Mouse (Mus musculus): ENCODE results near the gene Cdh23.

DNA sequence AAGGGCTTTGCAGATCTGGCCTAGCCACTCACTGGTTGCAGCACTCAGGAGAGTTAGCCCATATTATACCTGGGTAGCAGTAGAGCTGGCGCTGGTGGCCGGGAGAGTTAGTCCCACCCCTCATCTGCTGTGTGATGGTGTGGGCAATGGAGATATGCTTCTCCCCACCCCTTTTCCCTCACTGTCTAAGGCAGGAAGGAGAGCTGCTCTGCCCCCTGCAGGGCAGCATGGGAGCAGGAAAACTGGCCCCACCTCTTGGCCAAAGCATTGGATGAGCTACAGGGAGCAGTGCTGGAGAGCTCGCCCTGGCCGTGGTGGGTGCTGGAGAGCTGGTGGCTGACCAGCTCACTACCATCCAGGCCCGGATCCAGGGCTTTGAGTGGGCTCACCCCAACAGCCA lies 80.4 kb downstream of the Cdh23 start:
- TF ChIP-seq POLR2A (IDR thresholded peaks at IDR 0.05; ENCODE audit: borderline replicate concordance, extremely low read depth, insufficient read depth, insufficient read length, poor library complexity, severe bottlenecking), result no peak
- peak; percentile 22; the same call in 1 of the 2 replicates for TF ChIP-seq CTCF (IDR thresholded peaks at IDR 0.05; ENCODE audit: borderline replicate concordance, extremely low read depth, insufficient read depth, insufficient read length)

All from brain, embryonic 14.5 days (tissue).